Mouse (Mus musculus): Measurements from ENCODE around the gene Traf4.

GRCm38 (mm10) chr11:78115367-78116145, 49.8 kb downstream of the Traf4 start:
- TF ChIP-seq POLR2A (IDR thresholded peaks at IDR 0.05; ENCODE audit: extremely low read depth, insufficient read depth, low read length) (no peak), CTCF (IDR thresholded peaks at IDR 0.05; ENCODE audit: low read depth, low read length) (no peak)

Data from liver, adult 2 months (tissue).